11 mouse cellular contexts compared by ENCODE assay signal in genomic region chr3:84701964-84702363, GRCm38 (mm10). TPM values are rescaled to one million over a fixed set of nuclear protein-coding genes. Genes with fewer than 3 reads are reported as not detected.
"Had no signal": no experiment of that assay in that cellular context is flagged by ENCODE, and none has a peak within 500 bp of the region (broad histone marks: within the 10 kb centered on the region; RNA-seq: fewer than 3 reads in every experiment).

No protein-coding gene starts in this region.

- H3K27me3 ChIP-seq: stomach, embryonic 15.5 days had no signal

- H3K36me3 ChIP-seq: limb, embryonic 10.5 days; stomach, embryonic 15.5 days had no signal

- H3K9me3 ChIP-seq: limb, embryonic 10.5 days; stomach, embryonic 15.5 days had no signal

- DNase-seq: kidney, adult 2 months; liver, postnatal 0 days; lung, postnatal 14 days had no signal

- H3K9ac ChIP-seq: liver, postnatal 0 days; stomach, embryonic 15.5 days had no signal

- ATAC-seq: intestine, embryonic 16.5 days; liver, postnatal 0 days had no signal

- H3K4me3 ChIP-seq: layer of hippocampus, adult 2 months; limb, embryonic 10.5 days; megakaryocyte, embryonic 14.5 days; stomach, embryonic 15.5 days had no signal

- H3K27ac ChIP-seq: layer of hippocampus, adult 2 months; limb, embryonic 10.5 days; stomach, embryonic 15.5 days had no signal

- H3K4me2 ChIP-seq: liver, embryonic 11.5 days; midbrain, embryonic 11.5 days; stomach, embryonic 15.5 days had no signal

- H3K4me1 ChIP-seq: limb, embryonic 10.5 days; megakaryocyte, embryonic 14.5 days had no signal

RNA-seq across cellular contexts. Expression of gene Tmem154, which starts 36.0 kb away (rescaled TPM):
- total RNA-seq: midbrain, postnatal 0 days had no signal
